Mouse (Mus musculus) spleen, adult 18-20 months (tissue): Measurements from ENCODE around the gene Sugct.

Experiments used
- DNase-seq, 2 experiments: peaks; one replicate each; pipeline ENCODE4 v3.0.0; 2022; ENCODE audit warnings: mixed read lengths in 2 of 2

The Sugct gene

GRCm38 (mm10) chr13:17694911-17695699 is at the start of gene Sugct, which contains the start of gene Mplkip:
Gene Sugct (minus strand): TSS chr13:17695553.
Gene Mplkip (plus strand): TSS chr13:17695192.
- peak; percentile 100 for DNase-seq

- no peak for DNase-seq
Observed at GRCm38 (mm10) chr13:17728798-17729197, 33.4 kb upstream of the Sugct start.

- no peak for DNase-seq
Observed at GRCm38 (mm10) chr13:17727922-17728321, 32.6 kb upstream of the Sugct start.

GRCm38 (mm10) chr13:17717357-17717756 is 22.0 kb upstream of the Sugct start:
- no peak for DNase-seq

GRCm38 (mm10) chr13:17708784-17709311 is 13.5 kb upstream of the Sugct start:
- no peak for DNase-seq

- DNase-seq, result no peak
Observed at GRCm38 (mm10) chr13:17705188-17705826, 10.0 kb upstream of the Sugct start.

GRCm38 (mm10) chr13:17702311-17702710 is 7.0 kb upstream of the Sugct start:
- no peak for DNase-seq

GRCm38 (mm10) chr13:17701322-17701721 is 6.0 kb upstream of the Sugct start:
- DNase-seq, result no peak

- DNase-seq, result no peak
Observed at GRCm38 (mm10) chr13:17700090-17700715, 4.8 kb upstream of the Sugct start.

- no peak for DNase-seq
Observed at GRCm38 (mm10) chr13:17695898-17696580, 686 bp upstream of the Sugct start.

- DNase-seq, result no peak
Observed at GRCm38 (mm10) chr13:17694414-17694813, 939 bp downstream of the Sugct start.

- no peak for DNase-seq
Observed at GRCm38 (mm10) chr13:17693816-17694215, 1.5 kb downstream of the Sugct start.

- DNase-seq, result no peak
Observed at GRCm38 (mm10) chr13:17691436-17691835, 3.9 kb downstream of the Sugct start.

- no peak for DNase-seq
Observed at GRCm38 (mm10) chr13:17690686-17691085, 4.7 kb downstream of the Sugct start.

GRCm38 (mm10) chr13:17689461-17689860 is 5.9 kb downstream of the Sugct start:
- no peak for DNase-seq

- DNase-seq, result no peak
Observed at GRCm38 (mm10) chr13:17671122-17671521, 24.2 kb downstream of the Sugct start.

- DNase-seq, result no peak
Observed at GRCm38 (mm10) chr13:17667380-17667779, 28.0 kb downstream of the Sugct start.

- DNase-seq, result no peak
Observed at GRCm38 (mm10) chr13:17642294-17642693, 53.1 kb downstream of the Sugct start.

- DNase-seq, result no peak
Observed at GRCm38 (mm10) chr13:17638008-17638407, 57.3 kb downstream of the Sugct start.

- peak; percentile 39 to 49 for DNase-seq
Observed at GRCm38 (mm10) chr13:17627108-17627507, 68.2 kb downstream of the Sugct start.

- no peak for DNase-seq
Observed at GRCm38 (mm10) chr13:17624976-17625375, 70.4 kb downstream of the Sugct start.

GRCm38 (mm10) chr13:17606217-17606616 is 89.1 kb downstream of the Sugct start:
- no peak for DNase-seq

GRCm38 (mm10) chr13:17604670-17605069 is 90.7 kb downstream of the Sugct start:
- DNase-seq, result no peak
